Mouse (Mus musculus): ENCODE measurements at regions not wholly inside any gene's neighbourhood (a gene's known extent, or its start where the extent isn't known, plus 50 kb on each side); places are given as distances from the start of the nearest gene placed in this dataset.
"Not testable (repeated sequence)": the region's sequence is repeated elsewhere in the genome, so short reads cannot be mapped to it uniquely, and the experiment has no call there.

DNA sequence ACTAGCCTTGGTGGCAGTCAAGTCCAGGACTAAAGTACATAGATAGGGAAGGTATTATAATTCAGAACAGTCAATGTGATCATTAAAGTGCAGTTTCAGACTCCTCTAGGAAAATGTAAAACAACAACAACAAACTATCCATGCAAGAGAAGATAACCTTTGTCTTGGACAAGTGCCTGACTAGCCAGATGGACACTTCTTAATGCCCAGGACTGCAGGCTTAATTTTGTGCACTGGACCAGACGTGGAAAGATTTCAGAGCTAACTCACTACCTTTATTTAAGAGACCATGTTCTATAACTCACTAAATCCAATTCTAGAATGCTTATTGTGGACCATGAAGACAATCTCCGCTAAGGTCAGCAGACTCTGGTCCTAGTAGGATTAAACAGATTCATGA lies 215.6 kb upstream of the Stxbp5 start:
- no peak for DNase-seq (ENCODE audit: low spot score)

DNA sequence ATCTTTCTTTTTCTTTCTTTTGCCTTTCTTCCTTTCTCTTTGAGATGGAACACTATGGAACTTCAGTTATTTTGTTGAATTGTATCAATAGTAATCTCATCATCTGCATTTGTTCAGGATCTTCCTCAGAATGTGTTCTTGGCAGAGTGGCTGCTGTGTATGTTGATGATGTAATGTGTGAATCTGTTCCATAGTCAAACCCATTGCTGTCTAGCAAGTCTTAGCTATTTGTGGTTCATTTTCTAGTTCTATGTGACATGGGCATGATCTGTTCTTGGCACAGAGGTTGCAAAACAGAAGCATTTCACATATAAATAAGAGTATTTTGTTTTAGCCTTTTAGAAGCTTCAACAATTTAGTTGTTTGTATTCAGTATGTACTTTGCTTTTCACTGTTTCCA lies 212.4 kb upstream of the Stxbp5 start:
- no peak for DNase-seq (ENCODE audit: low spot score)

DNA sequence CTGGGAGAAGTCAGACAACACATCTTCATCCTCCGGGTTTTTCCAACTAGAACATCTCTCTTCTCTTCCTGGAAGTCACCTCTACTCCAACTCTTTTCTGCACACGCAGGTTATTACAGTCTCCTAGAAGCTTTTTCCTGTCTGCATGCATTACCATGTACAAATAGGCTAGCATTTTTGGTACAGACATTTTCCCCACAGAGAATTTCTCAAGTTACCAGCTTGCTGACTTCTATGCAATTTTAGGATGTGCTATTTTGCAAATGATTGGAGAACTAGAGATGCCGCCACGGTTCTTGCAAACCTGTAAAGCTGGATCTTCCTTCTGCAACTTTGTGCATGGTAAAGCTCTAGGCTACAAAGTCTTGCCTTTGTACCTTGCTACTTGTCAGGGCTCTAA lies 210.2 kb upstream of the Stxbp5 start:
- DNase-seq (ENCODE audit: low spot score): no peak

DNA sequence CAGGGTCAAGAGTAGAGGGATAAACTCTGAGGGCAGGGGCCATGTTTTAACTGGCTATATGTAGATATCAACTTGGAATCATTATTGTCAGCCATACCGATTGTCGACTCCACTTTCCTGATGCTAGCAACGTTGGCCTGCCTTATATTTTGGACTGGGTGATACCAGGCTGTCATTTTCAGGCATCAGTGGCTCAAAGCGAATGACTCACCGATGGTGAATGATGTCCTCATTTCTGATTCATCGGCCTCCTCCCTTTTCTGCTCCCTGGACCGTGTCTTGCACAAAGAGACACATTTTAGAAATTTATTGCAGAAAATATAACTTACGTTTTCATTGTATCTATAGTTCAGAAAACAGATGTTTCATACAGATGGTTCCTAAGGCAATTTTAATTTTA lies 209.0 kb upstream of the Stxbp5 start:
- DNase-seq (ENCODE audit: low spot score): no peak

DNA sequence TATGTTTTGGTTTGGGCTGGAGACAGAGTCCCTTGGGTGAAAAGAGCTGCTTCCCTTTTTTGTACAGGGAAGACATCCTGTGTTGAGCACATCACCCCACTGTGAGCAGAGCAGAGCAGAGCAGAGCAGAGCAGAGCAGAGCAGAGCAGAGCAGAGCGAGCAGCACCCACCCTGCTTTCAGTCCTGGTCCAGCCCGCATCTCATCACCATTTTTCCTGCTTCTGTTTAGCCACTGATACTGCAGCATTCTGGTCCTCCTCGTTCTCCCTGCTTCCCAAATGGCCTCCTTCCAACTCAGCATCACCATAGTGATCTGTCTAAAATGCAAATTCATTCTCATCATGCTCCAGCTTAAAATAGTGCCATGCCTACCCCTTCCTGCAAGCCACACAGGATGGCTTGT lies 206.2 kb upstream of the Stxbp5 start:
- peak; percentile 71 for DNase-seq (ENCODE audit: low spot score)

DNA sequence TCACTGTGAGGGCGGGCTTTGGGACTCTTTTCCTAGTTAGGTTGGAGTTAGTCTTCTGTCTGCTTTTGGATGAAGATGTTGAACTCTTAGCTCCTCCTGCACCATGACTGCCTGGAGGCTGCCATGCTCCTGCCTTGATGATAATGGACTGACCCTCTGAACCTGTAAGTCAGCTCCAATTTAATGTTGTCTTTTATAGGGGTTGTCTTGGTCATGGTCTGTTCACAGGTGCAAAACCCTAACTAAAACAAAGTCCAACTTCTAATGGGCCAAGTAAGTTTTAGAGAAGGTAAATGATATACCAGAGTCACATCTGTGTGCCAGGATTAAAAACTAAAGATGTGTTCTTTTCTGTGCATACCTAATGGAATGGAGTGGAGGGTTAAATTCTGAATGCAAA lies 205.8 kb upstream of the Stxbp5 start:
- no peak for DNase-seq (ENCODE audit: low spot score)

DNA sequence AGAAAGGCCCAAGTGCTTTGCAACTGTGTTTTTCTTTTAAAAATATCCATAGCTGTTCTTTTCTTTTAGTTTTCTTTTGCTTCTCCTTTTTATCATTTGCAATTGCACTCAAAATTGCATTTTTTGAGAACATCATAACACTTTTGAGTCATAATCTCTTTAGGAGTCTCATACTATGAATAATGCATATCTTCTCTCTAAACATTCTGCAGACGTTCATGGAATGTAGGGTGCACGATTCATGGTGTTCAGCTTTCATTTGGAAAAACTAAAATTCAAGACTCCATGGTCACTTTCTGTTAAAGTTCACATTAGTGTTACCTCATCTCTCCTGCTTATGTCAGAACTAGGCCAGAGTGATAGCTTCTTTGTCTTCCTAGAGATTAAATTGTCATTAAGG lies 200.8 kb upstream of the Stxbp5 start:
- no peak for DNase-seq (ENCODE audit: low spot score)

DNA sequence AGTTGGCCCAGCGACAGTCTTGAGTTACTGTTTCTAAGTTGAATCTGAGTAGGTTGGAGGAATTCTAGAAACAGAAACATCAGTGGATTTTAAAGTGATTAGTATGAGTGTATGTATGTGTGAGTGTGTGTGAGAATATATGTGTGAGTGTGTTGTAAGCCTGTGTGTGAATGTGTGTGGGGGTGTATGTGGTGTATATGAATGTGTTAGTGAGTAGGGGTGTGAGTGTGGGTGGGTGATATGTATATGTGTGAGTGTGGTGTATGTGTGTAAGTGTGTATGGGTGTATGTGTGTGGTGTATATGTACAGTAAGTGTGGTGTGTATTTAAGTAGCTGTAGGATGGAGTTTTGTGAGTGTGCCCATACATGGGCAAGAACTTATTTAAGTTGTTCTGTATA lies 197.6 kb upstream of the Stxbp5 start:
- no peak for DNase-seq (ENCODE audit: low spot score)

DNA sequence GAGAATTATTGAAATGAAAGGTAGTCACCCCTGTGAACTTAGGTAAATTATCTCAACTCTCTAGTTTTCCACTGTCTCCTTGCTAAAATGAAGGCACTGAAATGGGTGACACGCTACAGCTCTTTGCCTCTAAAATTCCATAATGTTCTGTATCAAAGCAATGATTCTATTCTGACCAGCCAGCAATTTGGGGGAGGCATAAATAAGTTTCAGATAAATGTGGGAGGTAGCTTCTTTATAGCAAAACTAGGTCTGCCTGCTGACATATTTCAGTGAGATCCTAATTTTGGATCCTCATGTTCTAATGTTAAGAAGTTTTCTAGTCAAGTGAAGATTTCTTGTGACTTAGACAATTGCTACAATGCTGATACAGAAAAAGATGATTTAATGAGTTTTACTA lies 193.2 kb upstream of the Stxbp5 start:
- no peak for DNase-seq (ENCODE audit: low spot score)

DNA sequence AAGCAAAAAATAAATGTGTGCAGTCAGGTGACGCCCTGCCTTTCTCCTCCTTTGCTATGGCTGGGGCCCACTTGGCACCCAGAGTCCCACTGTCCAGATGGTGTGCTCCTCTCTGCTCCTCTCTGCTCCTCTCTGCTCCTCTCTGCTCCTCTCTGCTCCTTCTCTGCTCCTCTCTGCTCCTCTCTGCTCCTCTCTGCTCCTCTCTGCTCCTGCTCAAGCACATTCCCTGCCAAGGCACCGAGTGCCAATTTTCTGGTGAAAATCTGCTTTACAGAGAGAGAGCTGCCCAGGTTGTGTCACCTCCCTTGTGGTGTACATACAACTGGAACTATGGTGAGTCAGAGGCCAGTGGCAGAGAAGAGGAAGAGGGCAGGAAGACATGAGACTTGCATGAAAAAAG lies 192.8 kb upstream of the Stxbp5 start:
- DNase-seq (ENCODE audit: low spot score): peak; percentile 30

DNA sequence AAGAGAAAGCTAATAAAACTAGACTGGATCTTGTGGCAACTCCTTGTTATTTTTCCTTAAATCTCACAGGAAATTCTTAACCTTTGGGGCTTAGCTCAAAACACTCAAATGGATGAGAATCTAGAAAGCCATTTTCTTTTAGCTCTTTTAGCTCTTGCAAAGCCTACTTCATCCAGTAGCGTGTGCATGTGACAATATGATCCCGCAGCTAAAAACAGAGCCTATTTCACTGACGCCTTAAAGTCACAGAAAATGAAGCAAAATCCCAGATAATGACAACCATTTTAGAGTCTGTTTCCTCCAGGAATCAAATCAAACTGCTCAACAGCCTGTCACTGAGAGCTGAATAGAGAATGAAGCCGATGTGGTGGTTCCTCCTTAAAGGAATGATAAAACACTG lies 185.1 kb upstream of the Stxbp5 start:
- no peak for DNase-seq (ENCODE audit: low spot score)

DNA sequence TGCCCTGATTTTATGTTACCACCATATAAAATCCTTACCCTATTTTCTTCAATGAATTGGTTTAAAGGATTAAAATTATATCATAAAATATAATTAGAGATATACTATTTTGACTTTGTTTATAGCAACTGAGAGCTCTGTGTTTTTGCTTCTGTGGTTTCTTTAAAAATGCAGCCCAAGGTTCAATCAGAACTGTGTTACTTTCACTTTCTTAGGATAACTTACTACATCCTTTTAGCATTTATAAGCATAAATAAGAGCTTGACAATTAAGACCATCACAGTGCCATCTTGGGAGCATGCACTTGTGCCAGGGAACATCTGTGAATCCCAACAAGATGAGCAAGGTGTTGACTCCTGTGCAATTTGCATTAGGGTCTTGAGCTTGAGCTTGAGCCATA lies 169.3 kb upstream of the Stxbp5 start:
- no peak for DNase-seq (ENCODE audit: low spot score)

DNA sequence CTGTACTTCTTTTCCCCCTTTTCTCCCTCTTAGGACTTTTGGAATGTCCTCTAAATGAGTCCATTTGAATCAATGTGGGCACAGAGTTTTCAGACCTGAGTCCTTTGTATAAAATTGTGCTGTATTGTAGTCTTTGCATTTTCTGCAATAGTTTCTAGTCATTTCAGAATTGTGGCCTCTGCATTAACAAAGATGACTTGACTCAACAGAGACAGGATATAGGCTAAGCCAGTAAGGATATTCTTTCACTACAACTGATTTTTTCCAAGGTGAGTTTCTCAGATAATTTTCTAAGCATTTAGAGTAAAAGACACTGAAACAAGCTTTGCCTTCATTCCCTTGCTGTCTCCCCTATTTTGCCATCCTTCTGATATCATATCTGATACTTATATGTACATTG lies 168.8 kb upstream of the Stxbp5 start:
- not testable (repeated sequence) for DNase-seq (ENCODE audit: low spot score)

DNA sequence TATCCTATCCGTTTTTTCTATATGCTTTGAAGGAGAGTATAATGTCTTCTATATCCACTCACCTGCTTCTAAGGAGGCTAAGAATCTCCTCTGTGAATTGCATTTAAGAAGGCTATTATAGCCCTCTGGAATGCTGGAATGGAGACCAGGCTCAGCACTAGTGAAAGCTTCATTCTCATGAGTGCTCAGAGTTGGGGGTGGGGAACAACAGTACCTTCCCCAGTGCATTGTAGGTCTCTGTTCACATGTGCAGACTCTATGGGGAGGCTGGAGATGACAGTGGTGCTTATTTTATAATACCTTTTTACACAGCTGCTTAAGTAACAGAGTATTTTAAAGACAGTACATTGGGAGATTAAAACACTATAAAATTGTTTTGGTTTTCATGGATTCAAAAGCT lies 145.9 kb upstream of the Stxbp5 start:
- no peak for DNase-seq (ENCODE audit: low spot score)

DNA sequence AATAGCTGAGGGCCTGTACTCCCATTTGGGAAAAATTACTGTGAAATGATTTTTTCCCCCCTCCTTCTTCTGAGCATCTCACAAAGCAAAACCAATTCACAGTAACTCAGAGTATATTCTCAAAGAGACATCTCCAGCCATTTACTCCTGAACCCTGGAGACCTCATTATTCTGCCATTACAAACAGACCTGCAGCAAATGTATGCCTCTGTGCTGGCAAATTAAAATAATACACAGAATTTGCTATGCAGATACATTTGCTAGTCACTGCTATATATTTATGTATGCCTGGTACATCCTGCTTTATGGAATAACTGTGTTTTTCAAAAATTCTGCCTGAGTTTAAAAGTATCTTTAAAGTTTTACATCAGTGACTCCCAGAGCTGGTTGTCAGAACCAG lies 145.4 kb upstream of the Stxbp5 start:
- no peak for DNase-seq (ENCODE audit: low spot score)

DNA sequence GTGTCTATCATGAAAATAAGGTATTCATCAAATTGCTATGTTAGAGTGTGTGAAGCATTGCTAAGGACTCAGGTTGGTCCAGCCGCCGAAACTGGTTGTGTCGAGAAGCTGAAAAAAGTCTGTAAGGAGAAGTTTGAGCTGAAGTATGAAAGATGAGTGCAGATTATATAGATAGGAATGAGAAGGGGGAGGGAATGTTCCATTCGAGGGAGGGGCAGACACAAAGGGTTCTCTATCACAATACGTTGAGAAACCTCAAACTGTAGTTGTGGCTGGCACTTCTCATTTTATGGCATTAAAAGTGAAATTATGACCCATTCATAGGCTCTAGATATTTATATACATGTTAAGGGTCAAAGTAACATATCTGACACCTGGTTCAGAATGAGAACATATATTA lies 108.4 kb upstream of the Stxbp5 start:
- DNase-seq (ENCODE audit: low spot score): no peak

DNA sequence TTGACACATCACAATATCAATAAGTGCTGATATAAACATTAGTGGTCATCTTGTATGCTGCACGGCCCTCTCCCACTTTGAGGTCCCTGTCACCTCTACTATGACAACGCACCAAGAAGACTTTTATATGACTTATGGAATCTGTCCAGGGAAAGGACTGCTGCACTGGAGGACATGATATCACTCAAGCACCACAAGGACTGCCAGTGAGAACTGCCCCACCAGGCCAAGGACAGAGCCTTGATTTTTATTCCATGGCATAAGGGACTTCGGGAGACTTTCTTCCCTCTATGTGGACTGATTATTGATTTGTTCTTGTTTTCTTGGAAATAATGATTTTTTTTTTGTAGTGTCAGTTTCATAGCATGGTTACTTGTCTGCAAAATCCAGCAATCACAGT lies 97.7 kb upstream of the Stxbp5 start:
- DNase-seq (ENCODE audit: low spot score): no peak

DNA sequence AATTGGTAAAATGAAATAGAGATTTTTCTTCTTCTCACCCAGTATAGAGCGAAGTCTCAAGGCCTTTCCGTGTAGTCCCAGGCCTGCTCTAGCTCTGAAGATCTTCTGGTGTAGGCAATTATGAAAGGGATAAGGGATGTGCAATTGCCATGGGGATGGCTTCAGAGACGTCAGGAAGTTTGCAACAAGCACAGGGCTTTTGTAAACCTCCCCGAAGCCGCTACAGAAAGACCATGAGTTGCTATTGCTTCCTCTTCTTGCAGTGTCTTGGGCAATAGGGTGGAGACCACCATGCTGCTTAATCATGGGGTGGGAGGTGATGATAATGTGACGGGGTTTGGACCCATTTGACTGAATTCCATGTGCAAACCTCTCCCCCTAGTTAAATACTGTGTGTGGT lies 95.3 kb upstream of the Stxbp5 start:
- no peak for DNase-seq (ENCODE audit: low spot score)

DNA sequence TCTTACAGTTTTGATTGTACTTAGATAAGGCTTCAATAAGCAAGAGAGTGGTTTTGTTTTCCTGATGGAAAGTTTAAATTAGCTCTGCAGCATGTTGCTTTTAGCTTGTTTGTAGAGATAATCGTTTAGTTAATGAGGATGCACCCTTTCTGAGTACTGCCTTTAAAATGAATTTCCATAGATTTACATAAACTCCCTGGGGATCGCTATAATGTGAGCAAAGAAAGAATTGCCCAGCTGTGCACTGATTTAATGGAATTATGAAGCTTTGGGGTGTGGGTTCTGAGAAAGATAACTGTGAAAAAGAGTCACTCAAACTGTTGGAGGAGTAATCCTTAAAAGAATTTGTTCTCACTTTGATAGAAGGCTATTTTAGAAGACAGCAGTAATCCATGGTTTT lies 91.9 kb upstream of the Stxbp5 start:
- no peak for DNase-seq (ENCODE audit: low spot score)

DNA sequence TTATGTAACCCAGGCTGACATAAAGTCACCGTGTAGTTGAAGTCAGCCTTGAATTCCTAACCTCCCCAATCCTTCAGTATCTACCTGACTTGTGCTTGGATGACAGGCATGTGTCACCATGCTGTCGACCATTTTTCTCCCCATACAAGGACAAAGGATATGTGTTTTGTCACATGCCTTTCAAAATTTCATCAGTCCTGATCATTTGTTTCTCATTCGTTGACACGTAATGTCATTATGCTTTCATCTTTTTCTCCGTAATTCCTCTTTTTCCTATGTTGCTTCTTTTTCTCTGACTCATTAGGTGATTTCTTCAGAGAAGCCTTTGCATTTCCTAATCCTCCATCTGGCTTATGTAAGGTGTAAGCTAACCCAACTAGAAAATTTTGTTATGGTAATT lies 84.5 kb upstream of the Stxbp5 start:
- DNase-seq (ENCODE audit: low spot score): no peak

DNA sequence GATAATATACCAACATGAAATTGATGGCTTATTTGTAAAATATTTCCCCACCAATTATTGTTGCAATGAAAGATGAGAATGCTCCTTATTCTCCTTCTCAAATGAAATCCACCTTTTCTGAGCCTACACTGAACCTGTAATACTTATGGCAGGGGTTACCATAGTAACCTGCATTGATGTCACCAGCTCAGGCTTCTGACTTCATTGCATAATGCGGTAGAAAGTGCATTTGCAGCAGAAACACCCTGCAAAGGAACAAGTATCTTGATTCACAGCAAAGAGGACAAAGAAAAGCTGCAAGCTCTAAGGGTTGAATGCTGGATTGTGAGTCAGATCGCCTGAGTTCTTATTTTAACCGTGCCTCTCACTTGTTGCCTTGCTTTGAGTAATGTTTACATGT lies 75.5 kb upstream of the Stxbp5 start:
- peak; percentile 41 for DNase-seq (ENCODE audit: low spot score)

Data from left cerebral cortex, adult 11 months (tissue).